Mouse (Mus musculus) A20 (cell line): ENCODE measurements around the gene Pde4d.

Experiments
- DNase-seq: peaks from one replicate; pipeline ENCODE4 v3.0.0-alpha.2; 2011; ENCODE audit warnings: low read depth, low spot score

Pde4d gene

GRCm38 (mm10) chr13:109752236-109752863 is 1302.6 kb downstream of the Pde4d start:
- DNase-seq = no peak

GRCm38 (mm10) chr13:109756854-109757253 is 1307.1 kb downstream of the Pde4d start:
- no peak for DNase-seq

GRCm38 (mm10) chr13:109759201-109759600 is 1309.5 kb downstream of the Pde4d start:
- DNase-seq = no peak

- no peak for DNase-seq
Measured at GRCm38 (mm10) chr13:109761081-109761480, 1311.3 kb downstream of the Pde4d start.

GRCm38 (mm10) chr13:109774791-109775190 is 1325.0 kb downstream of the Pde4d start:
- DNase-seq = no peak

GRCm38 (mm10) chr13:109775197-109775596 is 1325.4 kb downstream of the Pde4d start:
- no peak for DNase-seq

GRCm38 (mm10) chr13:109776116-109776515 is 1326.4 kb downstream of the Pde4d start:
- DNase-seq = no peak

GRCm38 (mm10) chr13:109776995-109777394 is 1327.2 kb downstream of the Pde4d start:
- DNase-seq = no peak

GRCm38 (mm10) chr13:109777441-109777840 is 1327.7 kb downstream of the Pde4d start:
- no peak for DNase-seq

- no peak for DNase-seq
Measured at GRCm38 (mm10) chr13:109778297-109778835, 1328.6 kb downstream of the Pde4d start.

- no peak for DNase-seq
Measured at GRCm38 (mm10) chr13:109781466-109781865, 1331.7 kb downstream of the Pde4d start.

- DNase-seq = no peak
Measured at GRCm38 (mm10) chr13:109788604-109789003, 1338.9 kb downstream of the Pde4d start.

- DNase-seq = no peak
Measured at GRCm38 (mm10) chr13:109789151-109789550, 1339.4 kb downstream of the Pde4d start.

GRCm38 (mm10) chr13:109790045-109790715 is 1340.4 kb downstream of the Pde4d start:
- no peak for DNase-seq

- DNase-seq = no peak
Measured at GRCm38 (mm10) chr13:109793918-109794317, 1344.2 kb downstream of the Pde4d start.

GRCm38 (mm10) chr13:109798651-109799050 is 1348.9 kb downstream of the Pde4d start:
- DNase-seq = no peak

GRCm38 (mm10) chr13:109802201-109802600 is 1352.5 kb downstream of the Pde4d start:
- no peak for DNase-seq

- DNase-seq = no peak
Measured at GRCm38 (mm10) chr13:109806193-109806966, 1356.6 kb downstream of the Pde4d start.

GRCm38 (mm10) chr13:109807036-109807435 is 1357.3 kb downstream of the Pde4d start:
- DNase-seq = no peak

- no peak for DNase-seq
Measured at GRCm38 (mm10) chr13:109807446-109807845, 1357.7 kb downstream of the Pde4d start.

GRCm38 (mm10) chr13:109808039-109808438 is 1358.3 kb downstream of the Pde4d start:
- DNase-seq = no peak

- no peak for DNase-seq
Measured at GRCm38 (mm10) chr13:109808946-109809345, 1359.2 kb downstream of the Pde4d start.
